Mouse (Mus musculus): ENCODE data around the gene Dscam. TPM values are rescaled to one million over a fixed set of nuclear protein-coding genes. Genes with fewer than 3 reads are reported as not detected.

The Dscam gene
- polyA plus RNA-seq, 1 experiment from 2014 or later: 0.11 TPM

- Histone ChIP-seq H3K27me3 (0 out of 2 replicates have a peak, but pooled peaks cover 4% of the 10 kb centered on the region), H3K4me1 (peaks cover 8% of the 10 kb centered on the region), H3K9ac (no peak overlapping the region), H3K36me3 (no peaks in the 10 kb centered on the region), H3K4me2 (no peak overlapping the region), H3K4me3 (no peak overlapping the region), H3K27ac (no peak overlapping the region), H3K9me3 (no peaks in the 10 kb centered on the region)
- 81% methylated on average over 3 of the region's 3 CpGs for WGBS
- no peak for ATAC-seq (ENCODE audit: insufficient number of reproducible peaks, insufficient read depth, low FRiP score, low TSS enrichment, low read depth)
Measured at GRCm38 (mm10) chr16:96661073-96661472, 509.5 kb downstream of the Dscam start.

GRCm38 (mm10) chr16:96659275-96659674 is 511.3 kb downstream of the Dscam start:
- Histone ChIP-seq H3K27ac (0 out of 2 replicates have a peak overlapping the region, but pooled peaks have one; percentile 28), H3K4me2 (no peak overlapping the region), H3K9ac (no peak overlapping the region), H3K27me3 (0 out of 2 replicates have a peak, but pooled peaks cover 4% of the 10 kb centered on the region), H3K4me1 (peaks cover 8% of the 10 kb centered on the region), H3K36me3 (no peaks in the 10 kb centered on the region), H3K9me3 (no peaks in the 10 kb centered on the region), H3K4me3 (no peak overlapping the region)
- 36% methylated on average over 5 of the region's 5 CpGs for WGBS
- ATAC-seq (ENCODE audit: insufficient number of reproducible peaks, insufficient read depth, low FRiP score, low TSS enrichment, low read depth): no peak; the same call in 1 of the 2 replicates

- peaks cover 8% of the 10 kb centered on the region for H3K4me1 ChIP-seq
- no peak overlapping the region for H3K9ac ChIP-seq
- H3K36me3 ChIP-seq: no peaks in the 10 kb centered on the region
- no peak overlapping the region for H3K4me3 ChIP-seq
- no peak overlapping the region for H3K27ac ChIP-seq
- H3K4me2 ChIP-seq: no peak overlapping the region
- 93% methylated on average over 4 of the region's 4 CpGs for WGBS
- H3K27me3 ChIP-seq: no peaks in the 10 kb centered on the region
- no peaks in the 10 kb centered on the region for H3K9me3 ChIP-seq
- no peak for ATAC-seq (ENCODE audit: insufficient number of reproducible peaks, insufficient read depth, low FRiP score, low TSS enrichment, low read depth)
Measured at GRCm38 (mm10) chr16:96655548-96655947, 515.0 kb downstream of the Dscam start.

- Histone ChIP-seq H3K9me3 (no peaks in the 10 kb centered on the region), H3K4me1 (peaks cover 5% of the 10 kb centered on the region), H3K27me3 (no peaks in the 10 kb centered on the region), H3K27ac (no peak overlapping the region), H3K4me2 (no peak overlapping the region), H3K36me3 (no peaks in the 10 kb centered on the region), H3K9ac (no peak overlapping the region), H3K4me3 (no peak overlapping the region)
- no peak for ATAC-seq (ENCODE audit: insufficient number of reproducible peaks, insufficient read depth, low FRiP score, low TSS enrichment, low read depth)
- 86% methylated on average over 4 of the region's 4 CpGs for WGBS
Measured at GRCm38 (mm10) chr16:96654054-96654453, 516.5 kb downstream of the Dscam start.

GRCm38 (mm10) chr16:96651444-96651843 is 519.1 kb downstream of the Dscam start:
- no peaks in the 10 kb centered on the region for H3K36me3 ChIP-seq
- ATAC-seq (ENCODE audit: insufficient number of reproducible peaks, insufficient read depth, low FRiP score, low TSS enrichment, low read depth): no peak
- no peak overlapping the region for H3K9ac ChIP-seq
- H3K4me3 ChIP-seq: no peak overlapping the region
- WGBS: 60% methylated on average over 3 of the region's 3 CpGs
- H3K27me3 ChIP-seq: no peaks in the 10 kb centered on the region
- no peaks in the 10 kb centered on the region for H3K9me3 ChIP-seq
- H3K27ac ChIP-seq: no peak overlapping the region
- H3K4me1 ChIP-seq: no peaks in the 10 kb centered on the region
- no peak overlapping the region for H3K4me2 ChIP-seq

GRCm38 (mm10) chr16:96640101-96640500 is 530.5 kb downstream of the Dscam start:
- Histone ChIP-seq H3K4me2 (no peak overlapping the region), H3K4me1 (no peaks in the 10 kb centered on the region), H3K36me3 (no peaks in the 10 kb centered on the region), H3K9me3 (no peaks in the 10 kb centered on the region), H3K27me3 (no peaks in the 10 kb centered on the region; the same call in 1 of the 2 replicates), H3K27ac (no peak overlapping the region), H3K9ac (no peak overlapping the region), H3K4me3 (no peak overlapping the region)
- 58% methylated on average over 3 of the region's 3 CpGs for WGBS
- no peak for ATAC-seq (ENCODE audit: insufficient number of reproducible peaks, insufficient read depth, low FRiP score, low TSS enrichment, low read depth)

- H3K4me2 ChIP-seq: no peak overlapping the region
- no peaks in the 10 kb centered on the region; the same call in 1 of the 2 replicates for H3K27me3 ChIP-seq
- H3K9me3 ChIP-seq: no peaks in the 10 kb centered on the region
- H3K4me1 ChIP-seq: no peaks in the 10 kb centered on the region
- no peak for ATAC-seq (ENCODE audit: insufficient number of reproducible peaks, insufficient read depth, low FRiP score, low TSS enrichment, low read depth)
- no peak overlapping the region for H3K9ac ChIP-seq
- no peak overlapping the region for H3K27ac ChIP-seq
- H3K4me3 ChIP-seq: no peak overlapping the region
- no peaks in the 10 kb centered on the region for H3K36me3 ChIP-seq
- WGBS: 59% methylated on average over 2 of the region's 2 CpGs
Measured at GRCm38 (mm10) chr16:96635916-96636315, 534.6 kb downstream of the Dscam start.

GRCm38 (mm10) chr16:96634791-96635143 is 535.8 kb downstream of the Dscam start:
- H3K36me3 ChIP-seq: no peaks in the 10 kb centered on the region
- no peaks in the 10 kb centered on the region for H3K4me1 ChIP-seq
- no peaks in the 10 kb centered on the region for H3K9me3 ChIP-seq
- ATAC-seq (ENCODE audit: insufficient number of reproducible peaks, insufficient read depth, low FRiP score, low TSS enrichment, low read depth): no peak
- no peaks in the 10 kb centered on the region; the same call in 1 of the 2 replicates for H3K27me3 ChIP-seq
- H3K4me2 ChIP-seq: no peak overlapping the region
- no peak overlapping the region for H3K9ac ChIP-seq
- H3K4me3 ChIP-seq: no peak overlapping the region
- no peak overlapping the region for H3K27ac ChIP-seq

GRCm38 (mm10) chr16:96634097-96634790 is 536.3 kb downstream of the Dscam start:
- Histone ChIP-seq H3K4me3 (no peak overlapping the region), H3K4me1 (no peaks in the 10 kb centered on the region), H3K27me3 (no peaks in the 10 kb centered on the region; the same call in 1 of the 2 replicates), H3K9ac (no peak overlapping the region), H3K36me3 (no peaks in the 10 kb centered on the region), H3K27ac (no peak overlapping the region), H3K4me2 (no peak overlapping the region), H3K9me3 (no peaks in the 10 kb centered on the region)
- ATAC-seq (ENCODE audit: insufficient number of reproducible peaks, insufficient read depth, low FRiP score, low TSS enrichment, low read depth): no peak
- WGBS: 82% methylated on average over 4 of the region's 4 CpGs

GRCm38 (mm10) chr16:96630241-96630640 is 540.3 kb downstream of the Dscam start:
- Histone ChIP-seq H3K4me2 (no peak overlapping the region), H3K27ac (no peak overlapping the region), H3K36me3 (no peaks in the 10 kb centered on the region), H3K9me3 (no peaks in the 10 kb centered on the region), H3K4me1 (no peaks in the 10 kb centered on the region), H3K4me3 (no peak overlapping the region), H3K9ac (no peak overlapping the region), H3K27me3 (no peaks in the 10 kb centered on the region)
- no peak for ATAC-seq (ENCODE audit: insufficient number of reproducible peaks, insufficient read depth, low FRiP score, low TSS enrichment, low read depth)
- 75% methylated on average over 7 of the region's 7 CpGs for whole genome bisulfite sequencing

- H3K4me2 ChIP-seq: no peak overlapping the region
- no peak for ATAC-seq (ENCODE audit: insufficient number of reproducible peaks, insufficient read depth, low FRiP score, low TSS enrichment, low read depth)
- H3K9ac ChIP-seq: no peak overlapping the region
- no peaks in the 10 kb centered on the region for H3K36me3 ChIP-seq
- H3K4me1 ChIP-seq: no peaks in the 10 kb centered on the region
- WGBS: 73% methylated on average over 5 of the region's 5 CpGs
- no peaks in the 10 kb centered on the region for H3K9me3 ChIP-seq
- no peaks in the 10 kb centered on the region for H3K27me3 ChIP-seq
- no peak overlapping the region for H3K4me3 ChIP-seq
- H3K27ac ChIP-seq: no peak overlapping the region
Measured at GRCm38 (mm10) chr16:96629623-96630022, 540.9 kb downstream of the Dscam start.

- Histone ChIP-seq H3K4me3 (no peak overlapping the region), H3K4me2 (no peak overlapping the region)
- ATAC-seq (ENCODE audit: insufficient number of reproducible peaks, insufficient read depth, low FRiP score, low TSS enrichment, low read depth): no peak
Measured at GRCm38 (mm10) chr16:96625468-96625867, 545.1 kb downstream of the Dscam start.

More at GRCm38 (mm10) chr16:96625468-96625867, 545.1 kb downstream of the Dscam start:
- peaks cover under 1% of the 10 kb centered on the region; the same call in 1 of the 2 replicates for H3K4me1 ChIP-seq
- H3K27me3 ChIP-seq: no peaks in the 10 kb centered on the region
- H3K9ac ChIP-seq: no peak overlapping the region
- H3K27ac ChIP-seq: no peak overlapping the region
- 77% methylated on average over 4 of the region's 4 CpGs for WGBS
- H3K36me3 ChIP-seq: no peaks in the 10 kb centered on the region
- H3K9me3 ChIP-seq: no peaks in the 10 kb centered on the region

All from embryonic facial prominence, embryonic 13.5 days (tissue).